Mouse (Mus musculus) layer of hippocampus, adult 11-12 months (tissue): ENCODE measurements around the gene Angpt4.
A peak's percentile ranks its signal among the peaks of the same experiment; 100 is the strongest.

Experiments
- DNase-seq: peaks from one replicate; pipeline ENCODE4 v3.0.0; 2022; ENCODE audit warnings: low spot score

The Angpt4 gene

DNA sequence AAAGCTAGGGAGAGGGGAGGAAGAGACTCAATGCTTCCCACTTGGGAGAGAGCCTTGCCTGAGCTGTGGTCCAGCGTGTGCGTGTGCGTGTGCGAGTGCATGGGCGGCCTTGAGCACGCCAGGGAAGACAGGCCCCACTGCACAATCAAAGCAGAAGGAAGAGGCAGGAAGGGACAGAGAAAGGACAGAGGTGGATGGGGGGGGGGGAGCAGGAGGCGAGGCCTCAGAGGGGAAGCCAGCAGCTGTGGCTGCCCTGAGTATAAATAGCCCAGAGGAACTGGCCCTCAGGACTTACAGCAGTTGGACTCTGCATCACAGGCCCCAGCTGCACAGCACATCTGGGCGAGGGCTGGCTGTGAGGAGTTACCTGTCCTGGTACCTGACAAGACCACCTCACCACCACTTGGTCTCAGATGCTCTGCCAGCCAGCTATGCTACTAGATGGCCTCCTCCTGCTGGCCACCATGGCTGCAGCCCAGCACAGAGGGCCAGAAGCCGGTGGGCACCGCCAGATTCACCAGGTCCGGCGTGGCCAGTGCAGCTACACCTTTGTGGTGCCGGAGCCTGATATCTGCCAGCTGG, at the start of gene Angpt4:
Angpt4 (plus strand) TSS at position 292 of the 582 bp plus-strand sequence.
- no peak for DNase-seq

DNA sequence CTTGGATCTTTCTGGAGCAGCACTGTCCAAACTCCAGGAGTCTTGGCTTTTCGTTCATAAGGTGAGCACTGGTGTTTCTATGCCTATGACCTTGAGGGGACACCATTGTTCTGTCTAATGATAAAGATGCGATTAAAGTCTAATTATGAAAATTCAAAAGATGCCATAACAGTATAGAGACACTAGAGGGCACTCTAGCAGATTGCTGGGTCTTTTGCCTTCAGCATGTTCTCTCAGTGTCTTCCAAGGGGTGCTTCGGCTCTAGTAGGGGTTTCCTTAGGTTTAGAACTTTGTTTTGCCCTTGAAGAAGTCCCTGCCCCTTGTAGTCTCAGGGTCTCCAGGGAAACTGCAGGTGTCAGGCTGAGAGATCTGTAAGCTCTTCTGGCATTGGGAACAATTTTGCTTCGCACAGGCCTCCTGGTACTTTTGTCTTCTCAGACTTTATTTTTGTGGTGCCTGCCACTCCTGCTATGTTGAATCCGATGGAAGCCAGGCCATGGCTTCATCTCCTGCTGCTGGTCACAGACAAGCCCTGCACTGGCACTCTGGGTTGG, 48.7 kb upstream of the Angpt4 start:
- DNase-seq: no peak

DNA sequence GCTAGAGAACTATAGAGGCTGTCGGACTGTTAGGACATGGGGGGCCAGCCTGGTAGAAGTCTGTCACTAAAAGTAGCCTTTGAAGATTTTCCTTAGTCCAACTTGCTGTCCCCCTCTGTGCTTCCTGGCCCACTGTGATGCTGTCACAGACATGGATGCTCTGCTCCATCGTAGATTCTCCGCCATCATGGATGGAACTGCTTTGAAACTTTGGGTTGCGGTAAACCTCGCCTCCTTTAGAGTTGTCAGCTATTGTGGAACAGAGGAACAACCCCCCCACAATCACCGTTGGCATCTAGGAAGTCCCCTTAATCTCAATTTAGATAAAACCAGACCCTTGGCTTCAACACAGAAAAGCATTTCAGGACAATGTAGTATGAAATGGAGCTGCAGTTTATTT, 46.1 kb upstream of the Angpt4 start:
- DNase-seq: no peak

DNA sequence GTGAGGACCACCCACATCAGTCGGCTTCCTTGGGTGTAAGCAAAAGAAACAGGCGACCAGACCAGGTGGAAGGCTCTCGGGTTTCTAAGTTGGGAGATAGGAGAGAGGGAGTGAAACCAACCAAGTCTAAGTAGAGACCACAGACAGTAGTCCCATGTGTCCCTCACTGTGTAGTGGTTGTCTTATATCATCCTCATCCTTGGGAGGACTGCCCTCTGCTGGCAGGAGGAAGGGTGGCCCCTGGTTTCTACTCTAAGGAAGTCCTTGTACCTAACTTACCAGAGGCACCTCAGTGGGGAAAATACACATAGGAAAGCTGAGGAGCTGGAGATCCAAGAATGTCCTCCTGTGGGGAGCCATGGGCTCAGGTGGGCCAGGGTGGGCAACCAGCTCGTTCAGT, 44.5 kb upstream of the Angpt4 start:
- peak; percentile 79 for DNase-seq

DNA sequence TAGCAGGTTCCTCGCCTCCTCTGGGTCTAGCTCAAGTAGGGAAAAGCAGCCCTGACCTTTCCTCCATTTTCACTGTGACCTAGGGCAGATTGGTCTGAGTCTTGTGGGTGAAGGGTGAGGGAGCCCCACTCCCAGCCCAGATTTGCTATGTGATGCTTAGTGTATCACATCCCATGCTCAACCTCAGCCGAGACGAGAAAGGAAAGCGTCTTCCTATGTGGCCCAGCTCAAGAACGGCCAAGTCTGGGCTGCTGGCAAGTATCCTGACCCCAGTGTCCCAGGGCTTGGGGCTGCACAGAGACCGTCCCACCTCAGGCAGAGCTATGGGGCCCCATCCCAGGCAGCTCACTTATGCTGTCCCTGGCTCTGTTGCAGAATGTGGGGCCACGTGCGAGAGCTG, 42.8 kb upstream of the Angpt4 start:
- DNase-seq: no peak

DNA sequence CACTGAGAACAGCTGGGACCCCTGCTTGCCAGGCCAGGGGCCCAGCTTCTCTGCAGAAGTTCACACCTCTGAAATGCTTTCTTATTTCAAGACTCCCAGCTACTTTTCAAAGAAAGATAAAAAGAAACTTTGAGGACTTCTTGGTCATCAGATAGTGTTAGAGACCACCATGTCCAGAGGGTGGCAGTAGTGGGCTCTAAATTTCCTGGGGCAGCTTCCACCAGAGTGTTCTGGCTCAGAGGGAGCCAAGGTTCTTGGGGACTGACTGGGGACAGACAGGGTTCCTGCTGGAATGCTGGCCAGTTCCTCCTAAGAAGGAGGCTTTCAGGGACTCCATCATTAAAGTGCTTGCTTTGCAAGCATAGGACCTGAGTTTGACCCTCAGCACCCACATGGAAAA, 36.5 kb upstream of the Angpt4 start:
- peak; percentile 32 for DNase-seq

DNA sequence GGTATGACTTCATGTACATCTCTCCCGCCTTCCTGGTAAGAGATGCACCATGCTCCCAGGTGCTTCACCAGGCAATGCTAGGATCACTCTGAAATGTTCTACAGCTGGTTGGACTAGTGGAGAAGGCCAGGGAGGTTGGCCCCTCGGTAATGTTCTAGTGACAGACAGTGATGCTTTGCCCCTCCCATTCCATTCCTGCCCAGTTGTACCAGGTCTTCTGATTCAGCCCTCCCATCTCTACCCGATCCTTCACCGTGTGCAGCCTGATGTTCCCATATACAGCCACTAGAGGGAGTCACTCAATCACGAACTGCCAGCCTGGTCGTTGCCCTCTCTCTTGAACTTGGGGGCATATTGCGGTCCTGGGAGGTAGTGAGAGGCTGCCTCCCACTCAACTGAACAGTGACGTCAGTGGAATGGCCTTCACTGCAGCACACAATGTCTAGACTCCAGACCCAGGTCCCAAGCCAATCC, 35.0 kb upstream of the Angpt4 start:
- peak; percentile 59 for DNase-seq

DNA sequence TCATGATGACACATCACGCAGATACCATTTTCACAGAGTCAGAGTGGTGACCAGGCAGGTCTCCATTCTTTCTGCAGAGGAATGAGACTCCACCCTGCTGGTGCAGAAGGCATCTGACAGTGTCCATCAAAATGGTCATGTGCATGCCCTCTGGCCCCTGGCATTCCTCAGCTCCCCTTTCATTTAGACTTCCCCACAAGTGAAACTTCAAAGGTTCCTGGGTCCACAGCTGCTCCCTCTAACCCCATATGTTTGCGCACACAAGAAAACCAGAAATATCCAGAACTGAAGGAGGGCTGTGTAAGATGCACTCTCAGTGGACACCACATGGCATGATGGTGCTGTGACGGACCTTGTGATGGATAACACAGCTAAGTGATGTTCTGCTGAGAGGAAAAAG, 32.4 kb upstream of the Angpt4 start:
- no peak for DNase-seq

DNA sequence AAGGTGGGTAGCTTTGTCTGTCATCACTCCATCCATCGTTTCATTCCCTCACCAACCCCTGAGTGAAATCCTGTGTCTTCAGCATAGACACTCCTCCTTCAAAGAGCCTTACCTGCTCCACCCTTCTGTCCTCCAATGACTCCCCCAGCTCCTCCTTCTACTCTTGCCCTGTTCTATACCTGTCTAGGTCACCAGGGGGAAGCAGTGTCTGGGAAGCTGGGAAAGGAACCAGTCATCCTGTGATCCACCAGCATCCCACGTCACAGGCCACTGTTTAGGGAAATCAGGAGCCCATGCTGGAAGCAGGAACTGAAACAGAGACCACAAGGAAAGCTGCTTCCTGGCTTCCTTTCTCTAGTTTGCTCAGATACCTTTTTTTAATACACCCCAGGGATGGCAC, 31.2 kb upstream of the Angpt4 start:
- no peak for DNase-seq

DNA sequence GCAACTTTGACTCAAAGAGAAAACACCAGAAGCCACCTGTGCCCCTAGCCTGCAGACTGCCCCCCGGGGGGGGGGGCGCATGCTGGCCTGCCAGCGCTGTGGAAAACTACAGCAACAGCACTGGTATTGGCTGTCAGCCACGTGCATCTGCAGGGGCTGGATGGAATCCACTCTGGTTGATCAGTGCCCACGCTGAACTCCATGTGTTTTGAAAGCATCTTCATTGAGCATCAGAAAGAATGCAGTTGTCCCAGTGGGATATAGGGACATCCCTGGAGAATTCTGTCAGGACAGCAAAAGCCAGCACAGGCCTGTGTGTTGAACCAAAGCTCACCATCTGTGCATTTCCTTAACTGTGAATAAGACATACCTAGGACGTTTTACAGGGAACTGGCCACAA, 20.0 kb upstream of the Angpt4 start:
- DNase-seq: peak; percentile 58

DNA sequence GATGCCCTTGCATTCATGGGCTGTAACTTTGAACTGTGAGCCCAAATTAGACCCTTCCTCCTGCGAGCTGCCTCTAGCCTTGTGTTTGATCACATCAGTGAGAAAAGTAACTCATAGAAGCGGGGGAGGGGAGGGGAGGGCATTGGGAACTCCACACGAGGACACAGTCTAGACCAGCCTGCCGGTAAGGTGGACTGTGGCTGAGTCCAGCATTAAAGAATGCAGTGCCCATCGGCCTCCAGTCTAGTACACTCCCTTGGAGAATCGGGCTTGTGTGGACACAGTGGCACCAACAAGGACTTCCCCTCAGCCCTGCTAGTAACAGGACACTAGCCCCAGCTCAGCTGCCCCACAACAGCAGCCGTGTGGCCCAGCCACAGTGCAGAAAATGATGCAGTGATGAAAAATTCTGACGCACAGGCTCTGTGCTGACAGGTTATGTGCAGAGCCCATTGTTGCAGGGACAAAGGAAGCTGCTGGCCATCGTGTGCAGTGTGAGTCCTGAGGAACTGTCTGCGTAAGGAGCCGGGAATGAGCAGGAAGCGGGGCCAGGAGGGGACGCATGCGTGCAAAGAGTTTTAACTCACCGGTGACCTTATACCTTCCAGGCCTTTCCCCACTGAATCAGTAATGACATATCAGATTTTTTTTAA, 17.8 kb upstream of the Angpt4 start:
- no peak for DNase-seq

DNA sequence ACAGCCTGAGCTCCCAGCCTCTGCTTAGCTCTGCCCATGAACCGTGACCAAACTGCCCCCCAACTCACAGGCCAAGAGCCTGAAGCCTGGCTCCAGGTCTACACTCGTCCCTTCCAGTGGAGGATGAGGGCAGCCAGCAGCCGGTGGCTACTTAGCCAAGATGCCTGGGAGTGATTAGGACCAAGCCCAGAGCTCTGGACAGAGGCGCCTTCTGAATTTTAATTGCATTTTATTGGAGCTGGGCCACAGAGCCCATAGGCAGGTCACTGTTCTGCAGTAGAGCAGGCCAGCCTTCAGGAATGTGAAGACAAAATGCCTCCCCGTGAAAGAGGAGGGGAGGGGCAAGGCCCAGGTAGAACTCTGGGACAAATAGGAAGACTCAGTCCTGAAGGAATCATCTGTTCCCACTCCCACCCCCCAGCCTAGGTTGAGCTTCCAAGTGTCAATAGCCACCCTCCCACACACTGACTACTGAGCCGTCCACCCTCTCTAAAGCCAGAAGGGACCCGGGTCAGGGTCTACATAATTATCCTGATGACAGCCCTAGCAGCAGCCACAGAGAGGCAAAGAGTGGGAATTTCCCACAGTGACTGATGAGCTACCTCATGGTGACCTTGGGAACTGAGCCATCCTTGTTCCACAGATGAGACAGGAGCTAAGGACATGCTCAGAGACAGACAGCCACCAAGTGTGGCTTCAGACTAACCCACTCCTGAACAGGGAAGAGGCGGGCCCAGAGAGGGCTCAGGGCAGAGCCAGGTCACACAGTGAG, 16.6 kb upstream of the Angpt4 start:
- DNase-seq: no peak

DNA sequence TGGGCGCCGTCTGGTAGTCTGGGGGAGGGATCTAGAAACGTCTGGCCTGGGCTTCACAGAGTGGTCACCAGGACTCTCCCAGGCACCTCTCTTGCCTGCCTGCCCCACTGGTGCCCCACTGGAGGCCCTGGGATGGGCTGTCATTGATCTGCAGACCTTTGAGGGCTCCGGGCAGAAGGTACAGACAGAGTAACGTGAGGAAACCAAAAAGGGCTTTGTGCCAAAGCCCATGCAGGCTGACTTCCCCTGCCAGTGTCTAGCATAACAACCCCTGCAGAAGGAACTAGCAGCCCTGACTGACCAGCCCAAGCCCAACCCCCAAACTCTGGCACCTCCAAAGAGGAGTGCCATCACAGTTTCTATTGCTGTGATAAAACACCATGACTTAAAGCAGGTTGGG, 15.1 kb upstream of the Angpt4 start:
- DNase-seq: no peak

DNA sequence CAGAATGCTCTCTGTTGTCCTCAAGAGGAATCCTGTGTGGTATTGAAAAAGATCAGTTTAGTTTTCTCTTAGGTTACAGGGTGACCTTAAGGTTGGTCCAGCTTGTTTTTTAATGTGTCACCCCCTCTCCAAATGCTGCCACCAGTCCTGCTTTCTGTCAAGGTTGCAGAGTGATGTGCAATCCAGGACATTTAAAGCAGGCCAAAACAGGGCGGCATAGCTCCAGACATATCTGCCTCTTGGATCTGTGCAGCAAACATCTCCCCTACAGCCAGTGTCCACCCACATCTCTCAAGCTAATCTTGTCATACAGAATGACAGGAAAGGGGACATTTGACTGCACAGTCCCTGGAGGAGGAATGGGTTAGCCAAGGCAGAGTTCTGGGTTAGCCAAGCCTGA, 12.9 kb upstream of the Angpt4 start:
- DNase-seq: no peak

DNA sequence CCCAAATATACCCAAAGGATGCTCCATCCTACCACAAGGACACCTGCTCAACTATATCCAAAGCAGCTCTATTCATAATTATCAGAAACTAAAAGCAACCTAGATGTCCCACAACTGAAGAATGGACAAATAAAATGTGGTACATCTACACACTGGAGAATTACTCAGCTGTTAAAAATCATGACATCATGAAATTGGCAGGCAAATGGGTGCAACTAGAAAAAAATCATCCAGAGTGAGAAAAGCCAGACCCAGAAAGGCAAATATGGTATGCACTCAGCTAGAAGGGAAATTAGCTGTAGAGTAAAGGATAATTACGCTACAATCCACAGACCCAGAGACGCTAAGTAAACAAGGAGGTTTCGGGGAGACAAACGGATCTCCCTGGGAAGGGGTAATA, 10.2 kb upstream of the Angpt4 start:
- no peak for DNase-seq

DNA sequence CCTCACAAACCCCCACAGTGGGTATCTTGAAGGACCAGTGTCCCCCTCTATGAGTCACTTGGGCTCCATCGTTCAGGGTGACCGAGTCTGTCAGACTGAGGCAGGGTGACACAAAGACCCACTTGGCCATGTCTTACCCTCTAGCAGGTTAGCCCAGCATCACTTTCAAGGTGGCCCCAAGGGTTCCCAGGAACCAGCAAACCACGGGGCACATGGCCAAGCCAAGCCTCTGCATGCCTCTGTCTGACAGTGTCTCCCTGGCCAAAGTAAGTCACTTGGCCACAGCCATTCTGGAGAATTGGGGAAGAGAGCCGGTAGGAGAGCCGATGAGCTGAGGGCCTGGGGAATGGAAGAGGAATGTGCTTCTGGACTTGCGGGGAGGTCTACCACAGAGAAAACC, 7.7 kb upstream of the Angpt4 start:
- DNase-seq: no peak

DNA sequence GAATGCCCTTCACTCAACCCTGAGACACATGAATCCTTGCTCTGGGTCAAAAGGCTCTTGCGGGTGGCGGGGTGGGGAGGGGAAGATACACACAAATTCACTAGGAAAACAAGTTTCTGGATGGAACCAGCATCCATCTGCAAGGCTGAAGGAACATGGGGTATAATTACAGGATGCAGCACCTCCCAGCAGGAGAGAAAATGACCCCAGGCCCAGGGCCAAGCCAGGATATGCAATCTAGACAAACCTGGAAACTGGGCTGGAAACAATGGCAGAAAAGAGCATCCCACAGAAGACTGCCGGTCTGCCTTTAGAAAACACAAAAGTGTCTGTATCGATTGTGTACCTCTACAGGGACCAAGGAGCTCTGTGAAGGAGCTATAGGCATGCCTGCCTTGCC, 7.1 kb upstream of the Angpt4 start:
- DNase-seq: no peak

DNA sequence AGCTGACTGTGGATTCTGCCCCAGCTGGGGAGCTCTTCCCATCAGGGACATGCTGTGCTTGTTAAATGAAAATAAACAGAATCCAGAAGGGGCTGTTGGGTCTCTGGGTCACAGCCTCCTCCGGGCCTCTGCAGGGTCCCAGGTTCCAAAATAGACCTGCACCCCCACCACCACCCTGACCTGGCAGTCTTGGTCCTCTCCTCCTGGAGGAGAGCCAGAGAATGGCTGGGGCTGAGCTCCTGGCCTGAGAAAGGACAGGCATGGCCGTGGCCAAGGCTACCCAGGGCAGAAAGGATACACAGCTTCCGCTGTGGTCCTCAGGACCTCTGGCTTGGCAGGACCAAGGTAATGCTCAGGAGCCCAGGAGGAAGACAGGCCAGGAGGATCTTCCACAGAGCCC, 6.4 kb upstream of the Angpt4 start:
- no peak for DNase-seq

DNA sequence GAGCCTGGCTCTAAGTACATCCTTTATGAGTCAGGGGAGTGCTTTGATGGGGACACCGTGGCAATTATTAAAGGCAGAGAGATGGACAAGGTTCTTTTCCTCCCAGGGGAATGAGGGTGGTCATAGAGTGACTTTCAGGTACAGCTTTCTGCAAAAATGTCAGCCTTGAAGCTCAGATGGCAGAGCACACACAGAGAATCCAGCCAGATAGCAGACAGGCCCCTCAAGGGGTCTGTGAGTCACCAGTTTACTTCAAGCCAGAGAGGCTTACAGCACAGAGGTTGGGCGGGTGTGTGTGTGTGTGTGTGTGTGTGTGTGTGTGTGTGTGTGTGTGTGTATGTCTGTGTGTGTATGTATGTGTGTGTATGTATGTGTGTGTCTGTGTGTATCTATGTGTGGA, 4.0 kb upstream of the Angpt4 start:
- DNase-seq: no peak

DNA sequence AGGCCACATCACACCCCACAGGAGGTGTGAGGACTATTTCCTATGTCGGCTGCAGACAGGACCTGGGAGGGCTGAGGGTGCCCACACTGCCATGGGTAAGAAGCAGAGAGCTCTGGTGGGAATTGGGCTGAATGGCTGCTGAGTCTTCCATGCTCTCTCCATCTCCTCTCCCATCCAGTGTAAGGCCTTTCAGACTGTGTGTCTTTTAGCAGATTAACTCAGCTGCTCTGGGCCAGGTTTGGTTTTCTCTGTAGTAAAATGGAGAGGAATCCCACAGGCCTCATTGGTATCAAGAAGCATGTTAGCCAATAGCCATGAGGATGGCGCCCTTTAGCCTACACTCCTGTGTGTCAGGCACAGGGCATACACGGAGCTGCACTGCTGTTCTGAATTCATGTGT, 1.6 kb upstream of the Angpt4 start:
- DNase-seq: no peak

DNA sequence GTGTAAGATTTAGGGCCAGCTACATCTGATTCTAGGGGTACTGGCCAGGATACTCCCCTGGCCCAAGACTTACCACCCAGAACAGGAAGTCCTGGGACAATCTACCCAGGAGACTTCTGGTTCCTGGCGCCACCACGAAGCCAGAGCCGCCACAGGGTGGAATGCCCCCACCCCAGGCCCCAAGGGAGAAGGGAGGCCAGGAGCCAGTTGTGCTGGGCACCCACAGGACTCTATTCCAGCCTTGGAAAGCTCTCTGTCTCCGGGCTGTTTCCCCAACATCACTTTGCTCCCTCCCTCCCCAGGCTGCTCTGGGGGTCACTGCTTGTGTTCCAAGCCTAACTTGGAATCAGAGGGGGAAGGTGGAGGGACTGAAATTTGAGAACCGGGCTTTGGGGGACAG, 512 bp upstream of the Angpt4 start:
- DNase-seq: no peak

DNA sequence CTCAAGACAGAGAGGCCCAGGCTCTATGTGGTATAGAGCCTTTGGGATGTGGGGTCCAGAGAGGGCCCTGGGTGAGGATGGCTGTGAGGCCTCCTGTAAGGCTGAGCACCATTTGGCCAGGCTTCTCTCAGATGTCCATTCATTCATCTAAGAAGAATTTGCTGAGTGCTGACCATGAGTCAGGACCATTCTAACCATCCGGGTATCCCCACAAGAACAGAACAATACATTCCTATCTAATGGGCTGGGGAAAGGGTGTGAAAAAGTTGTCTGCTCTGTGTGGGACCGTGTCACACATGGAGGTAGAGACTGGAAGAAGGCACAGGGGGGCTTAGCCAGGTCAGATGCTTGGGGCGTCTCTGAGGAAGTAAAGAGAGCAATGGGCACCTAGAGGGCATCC, 741 bp downstream of the Angpt4 start:
- DNase-seq: no peak

DNA sequence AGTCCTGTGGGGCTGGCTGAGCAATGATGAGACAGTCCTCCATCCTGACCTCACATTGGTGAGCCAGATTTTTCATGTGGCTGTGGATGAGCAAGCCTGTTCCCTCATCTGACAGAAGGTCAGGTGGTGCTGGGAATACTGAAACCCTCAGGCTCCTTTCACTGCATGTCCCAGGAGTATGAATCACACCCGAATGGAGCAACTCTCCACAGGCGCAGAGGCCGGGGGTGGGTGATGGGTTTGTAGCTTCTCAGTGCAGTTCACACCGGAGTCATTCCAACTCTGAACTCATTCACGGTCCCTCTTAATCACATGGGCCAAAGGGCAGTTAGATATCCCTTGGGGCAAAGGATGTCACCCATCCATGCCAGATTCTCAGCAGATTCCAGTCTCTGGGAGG, 3.1 kb downstream of the Angpt4 start:
- DNase-seq: no peak
